Comparison of ENCODE assay signal across 22 mouse cellular contexts in the genomic region with DNA sequence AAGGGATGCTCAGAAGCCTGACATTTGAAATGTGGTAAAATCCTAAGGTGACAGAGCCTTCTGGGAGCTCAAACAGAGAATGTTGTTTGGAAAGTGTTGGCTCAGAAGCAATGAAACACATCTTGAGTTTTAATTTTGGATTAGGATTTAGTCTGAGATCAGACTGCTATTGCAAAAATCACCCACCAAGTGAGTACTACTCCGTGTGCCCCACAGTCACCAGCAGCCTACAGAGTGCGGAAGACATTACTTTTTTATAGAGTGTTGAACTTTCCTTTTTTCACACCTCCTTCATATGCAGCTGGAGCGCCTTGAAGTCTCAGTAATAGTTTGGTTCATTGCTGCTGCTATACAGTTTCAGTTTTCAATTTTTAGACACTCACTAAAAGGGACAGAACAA.
DNase-seq lines count a peak whose midpoint lies in the region; ATAC-seq and TF ChIP-seq lines count a peak whose summit lies in the region.
"Had no signal": no experiment of that assay in that cellular context is flagged by ENCODE, and none has a peak within 500 bp of the region (broad histone marks: within the 10 kb centered on the region; RNA-seq: fewer than 3 reads in every experiment).

No protein-coding gene starts in this region.

- no peaks in the 10 kb centered on the region for H3K36me3 ChIP-seq in midbrain, embryonic 11.5 days (ENCODE audit: control insufficient read depth, insufficient read depth, low read length)
- H3K36me3 ChIP-seq: forebrain, embryonic 15.5 days; hindbrain, embryonic 15.5 days; limb, embryonic 13.5 days; liver, embryonic 12.5 days had no signal

- no peak for TF ChIP-seq CTCF in brain, embryonic 14.5 days (IDR thresholded peaks at IDR 0.05; ENCODE audit: borderline replicate concordance, extremely low read depth, insufficient read depth, insufficient read length)

- no peak overlapping the region for H3K4me3 ChIP-seq in midbrain, embryonic 11.5 days (ENCODE audit: low read depth, low read length)
- H3K4me3 ChIP-seq: forebrain, embryonic 15.5 days; hindbrain, embryonic 15.5 days; left cerebral cortex, adult 2 months; limb, embryonic 13.5 days; liver, embryonic 12.5 days had no signal

- H3K4me2 ChIP-seq in midbrain, embryonic 11.5 days: no peak overlapping the region
- H3K4me2 ChIP-seq: forebrain, embryonic 15.5 days; hindbrain, embryonic 15.5 days; limb, embryonic 13.5 days; liver, embryonic 12.5 days had no signal

- H3K27ac ChIP-seq in midbrain, embryonic 11.5 days (ENCODE audit: low read depth, low read length): no peak overlapping the region
- H3K27ac ChIP-seq: forebrain, embryonic 15.5 days; hindbrain, embryonic 15.5 days; left cerebral cortex, adult 2 months; limb, embryonic 13.5 days; liver, embryonic 12.5 days had no signal

- no peaks in the 10 kb centered on the region for H3K4me1 ChIP-seq in midbrain, embryonic 11.5 days (ENCODE audit: control insufficient read depth, insufficient read depth, low read length)
- H3K4me1 ChIP-seq: forebrain, embryonic 15.5 days; hindbrain, embryonic 15.5 days; limb, embryonic 13.5 days; liver, embryonic 12.5 days had no signal

- H3K9ac ChIP-seq in midbrain, embryonic 11.5 days (ENCODE audit: low read length): no peak overlapping the region
- H3K9ac ChIP-seq: forebrain, embryonic 15.5 days; hindbrain, embryonic 15.5 days; limb, embryonic 13.5 days; liver, embryonic 12.5 days had no signal

- 90% methylated on average over 3 of the region's 3 CpGs for WGBS in midbrain, embryonic 11.5 days

- no peak for ATAC-seq in midbrain, embryonic 11.5 days (ENCODE audit: low FRiP score)
- ATAC-seq: CD4-positive, CD25-positive, alpha-beta regulatory T cell, adult 4 months; forebrain, embryonic 15.5 days; liver, embryonic 12.5 days had no signal

- H3K9me3 ChIP-seq in midbrain, embryonic 11.5 days (ENCODE audit: control insufficient read depth, low read length): no peaks in the 10 kb centered on the region
- H3K9me3 ChIP-seq: forebrain, embryonic 15.5 days; hindbrain, embryonic 15.5 days; limb, embryonic 13.5 days; liver, embryonic 12.5 days had no signal

- DNase-seq in layer of hippocampus, adult 8-10 months (ENCODE audit: low spot score in 2 of 2): peak; percentile 3 to 12
- DNase-seq in layer of hippocampus, postnatal 36 days: no peak
- DNase-seq in brain, embryonic 14.5 days (ENCODE audit: low read depth): peak; percentile 3
- DNase-seq in left cerebral cortex, adult 9 months (ENCODE audit: low spot score in 2 of 2): peak; percentile 58 to 60
- DNase-seq in right cerebral cortex, postnatal 36 days (ENCODE audit: low spot score in 2 of 2): peak; percentile 43 to 60
- no peak for DNase-seq in midbrain, embryonic 11.5 days (ENCODE audit: low spot score, missing footprints)
- no peak for DNase-seq in lung, postnatal 4 days
- DNase-seq: adrenal gland, postnatal 14 days; cerebellum, adult 9-10 months; kidney, adult 8-10 months; kidney, postnatal 10 days; lung, adult 18-20 months; lung, postnatal 10 days; midbrain, embryonic 14.5 days; spleen, adult 18-20 months; thymus, postnatal 4 days had no signal

- H3K27me3 ChIP-seq in midbrain, embryonic 11.5 days (ENCODE audit: control insufficient read depth, insufficient read depth, low read length): no peaks in the 10 kb centered on the region
- H3K27me3 ChIP-seq: forebrain, embryonic 15.5 days; hindbrain, embryonic 15.5 days; limb, embryonic 13.5 days; liver, embryonic 12.5 days had no signal

- TF ChIP-seq POLR2A in brain, embryonic 14.5 days (IDR thresholded peaks at IDR 0.05; ENCODE audit: borderline replicate concordance, extremely low read depth, insufficient read depth, insufficient read length, poor library complexity, severe bottlenecking): no peak

Comparison
In these comparisons a context has a peak if more than half of its experiments do, and no peak if none do; other contexts are left out.
1. DNase-seq: peak in layer of hippocampus, adult 8-10 months (2 of 2), brain, embryonic 14.5 days (single experiment), left cerebral cortex, adult 9 months (2 of 2) and right cerebral cortex, postnatal 36 days (2 of 2); none in layer of hippocampus, postnatal 36 days (0 of 2), midbrain, embryonic 11.5 days (single experiment) and lung, postnatal 4 days (0 of 2).